Mouse (Mus musculus) adrenal gland, adult 8-10 months (tissue): Measurements from ENCODE around the gene Adamtsl1. TPM values are rescaled to one million over a fixed set of nuclear protein-coding genes. Genes with fewer than 3 reads are reported as not detected.

Experiments used
- DNase-seq: peaks from one replicate; pipeline ENCODE4 v3.0.0; 2022
- total RNA-seq, 4 experiments: library from RNA; stranded (reverse); gene quantifications; 2 replicates each; pipeline ENCODE4 v1.2.4; 2022

Adamtsl1 gene
- total RNA-seq, 4 experiments from 2014 or later = 9.9 to 30.7 (median 21.9) TPM

DNA sequence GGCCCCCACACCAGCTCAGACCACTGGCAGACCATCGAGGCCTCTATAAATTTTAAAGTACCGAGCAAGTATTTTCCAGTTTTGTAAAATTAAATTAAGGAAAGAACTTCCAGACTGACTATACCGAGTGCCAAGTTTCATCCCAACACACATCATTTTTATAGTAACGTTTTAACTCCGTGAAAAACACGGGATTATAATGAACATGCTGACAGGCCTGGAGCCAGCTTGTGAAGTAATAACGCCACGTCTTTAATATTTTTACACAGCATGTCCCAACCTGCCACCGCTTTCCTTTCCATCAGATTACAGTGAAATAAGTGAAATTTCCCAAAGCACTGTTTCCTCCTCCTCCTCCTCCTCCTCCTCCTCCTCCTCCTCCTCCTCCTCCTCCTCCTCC is 894.4 kb downstream of the Adamtsl1 start:
- no peak for DNase-seq

- no peak for DNase-seq
These were observed 897.0 kb downstream of the Adamtsl1 start for GRCm38 (mm10) chr4:86410946-86411345.

DNA sequence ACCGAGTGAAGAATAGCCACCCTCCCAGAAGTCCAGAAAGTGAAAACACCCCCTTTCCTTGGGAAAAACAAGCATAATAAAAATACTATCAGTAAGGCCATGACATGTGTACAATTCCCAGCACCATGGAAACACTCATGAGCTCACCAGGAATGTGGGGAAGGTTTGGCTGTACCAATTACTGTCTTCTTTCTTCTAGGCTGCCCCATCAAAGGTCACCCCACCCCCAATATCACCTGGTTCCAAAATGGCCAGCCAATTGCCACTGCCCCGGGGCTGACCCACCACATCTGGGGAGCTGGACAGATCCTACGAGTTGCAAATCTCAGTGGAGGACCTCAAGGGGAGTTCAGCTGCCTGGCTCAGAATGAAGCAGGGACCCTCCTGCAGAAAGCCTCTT is 899.4 kb downstream of the Adamtsl1 start:
- no peak for DNase-seq

DNA sequence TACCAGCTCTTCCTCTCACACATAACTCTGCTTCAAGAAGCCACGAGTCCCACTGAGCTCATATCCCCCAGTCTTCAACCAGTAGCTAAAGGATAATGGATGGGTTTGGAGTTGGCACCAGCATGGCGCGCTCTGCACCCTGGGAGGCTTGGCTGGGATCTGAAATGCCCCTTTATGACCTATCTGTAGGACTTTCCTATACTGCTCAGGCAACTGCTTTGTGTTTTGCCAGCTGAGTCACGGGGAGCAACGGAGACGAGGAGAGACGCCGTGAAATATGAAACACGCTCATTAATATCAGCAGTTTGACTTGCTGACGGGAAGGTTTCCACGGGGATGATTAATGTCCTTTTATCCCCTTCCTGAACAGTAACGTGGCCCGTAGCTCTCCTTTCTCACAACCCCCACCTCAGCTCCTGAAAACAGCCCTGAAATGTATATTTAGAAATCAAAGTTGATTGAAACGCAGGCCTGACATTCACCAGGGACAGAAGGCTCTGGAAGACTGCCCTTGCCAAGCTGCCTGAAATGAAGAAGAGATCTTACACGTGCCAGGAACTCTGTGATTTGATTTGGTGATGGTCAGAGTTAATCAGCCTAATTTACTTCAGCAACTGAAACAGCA is 902.5 kb downstream of the Adamtsl1 start:
- DNase-seq = peak; percentile 19

DNA sequence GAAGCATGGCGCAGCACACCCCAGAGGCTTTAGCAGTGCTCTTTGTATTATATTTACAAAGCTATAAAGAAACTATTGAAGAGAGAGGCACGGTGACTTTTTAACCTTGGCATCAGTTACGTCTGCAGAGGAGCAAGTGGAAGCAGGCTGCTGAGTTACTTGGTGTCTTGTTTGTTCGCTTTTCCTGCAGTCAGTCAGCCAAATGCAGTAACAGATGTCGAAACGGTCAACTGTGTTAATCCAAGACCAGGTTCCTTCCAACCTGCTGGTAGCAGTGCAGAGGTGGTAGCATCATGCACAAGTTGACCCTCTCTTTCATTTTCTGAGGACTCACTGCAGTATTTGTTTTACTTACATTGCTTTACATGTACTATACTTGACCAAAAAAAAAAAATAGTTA is 908.6 kb downstream of the Adamtsl1 start:
- DNase-seq = no peak

DNA sequence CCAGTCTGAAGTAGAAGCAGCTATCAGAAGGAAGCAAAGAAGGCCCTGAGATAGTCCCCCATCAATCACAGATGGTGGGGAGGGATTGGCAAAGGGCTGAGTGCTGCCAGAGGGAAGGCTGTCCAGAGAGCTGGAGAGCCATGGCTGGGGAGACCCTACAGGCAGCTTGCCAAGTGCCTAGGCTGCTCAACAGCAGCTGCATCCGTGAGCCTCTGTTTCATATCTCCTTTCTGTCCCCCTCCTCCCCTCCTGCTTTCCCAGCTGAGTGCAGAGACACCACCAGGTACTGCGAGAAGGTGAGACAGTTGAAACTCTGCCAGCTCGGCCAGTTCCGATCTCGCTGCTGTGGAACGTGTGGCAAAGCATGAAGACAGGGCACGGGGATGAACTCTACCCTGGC is 911.6 kb downstream of the Adamtsl1 start:
- no peak for DNase-seq

DNA sequence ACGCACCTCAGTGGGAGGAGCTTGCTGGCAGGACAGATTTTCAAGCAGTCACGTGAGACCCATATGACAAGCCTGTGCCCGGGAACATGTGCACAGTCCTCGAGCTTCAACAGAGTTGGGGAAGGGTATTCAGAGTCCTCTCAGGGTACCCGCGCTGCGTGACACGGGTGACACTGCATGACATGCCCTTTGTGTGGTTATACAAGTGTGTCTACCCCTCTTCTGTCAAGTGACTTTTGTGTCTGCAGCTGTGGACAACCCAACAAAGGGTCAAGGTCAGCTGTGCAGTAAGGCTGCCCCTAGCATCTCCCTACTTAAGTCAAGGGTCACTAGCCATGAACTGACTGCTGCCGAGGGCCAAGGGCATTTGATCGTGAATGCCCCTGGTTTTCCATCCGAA is 912.6 kb downstream of the Adamtsl1 start:
- DNase-seq = no peak

DNA sequence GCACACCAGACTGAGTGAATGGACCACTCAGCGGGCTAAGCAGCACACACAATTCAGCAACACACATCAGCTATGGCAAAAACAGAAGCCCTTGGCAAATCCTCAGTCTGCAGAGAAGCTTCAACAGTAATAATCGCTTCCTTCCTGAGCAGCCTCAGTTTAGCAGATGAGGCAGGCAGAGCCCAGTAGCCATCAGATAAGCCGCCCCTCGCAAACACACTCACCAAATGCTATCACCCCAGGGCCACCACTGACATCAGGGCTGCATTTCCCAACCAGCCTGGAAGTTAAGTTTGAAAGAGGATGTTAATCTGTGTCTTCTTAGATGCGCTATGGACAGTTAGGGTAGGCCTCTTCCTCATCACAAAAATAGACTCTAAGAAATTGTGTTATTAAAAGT is 913.3 kb downstream of the Adamtsl1 start:
- DNase-seq = no peak

- DNase-seq = no peak
These were observed 914.2 kb downstream of the Adamtsl1 start for GRCm38 (mm10) chr4:86428091-86428745.

- no peak for DNase-seq
These were observed 921.7 kb downstream of the Adamtsl1 start for GRCm38 (mm10) chr4:86435631-86436030.

- no peak for DNase-seq
These were observed 922.4 kb downstream of the Adamtsl1 start for GRCm38 (mm10) chr4:86436336-86436735.

DNA sequence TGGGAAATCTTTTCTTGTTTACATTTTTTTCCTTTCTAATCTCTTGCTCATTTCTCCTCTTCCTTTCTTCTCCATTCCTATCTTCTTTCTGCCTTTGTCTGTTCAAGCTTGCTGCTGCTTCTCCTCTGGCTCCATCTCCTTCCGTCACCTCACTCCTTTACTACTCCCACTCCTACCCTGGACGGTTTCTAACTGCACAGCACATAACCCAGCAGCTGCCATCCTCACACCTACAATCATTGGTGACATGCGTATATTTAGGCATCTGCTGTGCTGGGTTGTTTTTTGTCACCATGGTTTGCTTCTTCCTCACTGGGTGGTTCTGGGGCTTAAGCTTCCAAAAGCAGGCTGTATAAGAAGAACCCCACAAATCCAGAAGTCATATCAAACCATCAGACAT is 936.5 kb downstream of the Adamtsl1 start:
- no peak for DNase-seq

- no peak for DNase-seq
These were observed 950.8 kb downstream of the Adamtsl1 start for GRCm38 (mm10) chr4:86464808-86465207.
